Comparison of ENCODE assay signal across 8 mouse cellular contexts in genomic region chr3:36612687-36613086, GRCm38 (mm10). TPM values are rescaled to one million over a fixed set of nuclear protein-coding genes. Genes with fewer than 3 reads are reported as not detected.
DNase-seq lines count a peak whose midpoint lies in the region; ATAC-seq and TF ChIP-seq lines count a peak whose summit lies in the region.

No protein-coding gene starts in this region.

- no peak for TF ChIP-seq EP300 in heart, adult 2 months (IDR thresholded peaks at IDR 0.05; ENCODE audit: insufficient read depth, low read depth, low read length)
- no peak for TF ChIP-seq EP300 in ES-Bruce4 (IDR thresholded peaks at IDR 0.05; ENCODE audit: insufficient read depth, low read depth, low read length)
- TF ChIP-seq EP300 in stomach, postnatal 0 days (optimal IDR thresholded peaks at IDR 0.05) = no peak

- peak; percentile 18 for ATAC-seq in forebrain, postnatal 0 days
- ATAC-seq in liver, embryonic 13.5 days (ENCODE audit: low read depth) = peak; percentile 17
- ATAC-seq in stomach, postnatal 0 days (ENCODE audit: low FRiP score, low TSS enrichment) = no peak

- H3K9ac ChIP-seq in heart, adult 2 months (ENCODE audit: low read depth, low read length) = peak overlapping the region; percentile 79
- peak overlapping the region; percentile 71 for H3K9ac ChIP-seq in ES-Bruce4 (ENCODE audit: low read depth, poor library complexity, severe bottlenecking)
- peak overlapping the region; percentile 65 for H3K9ac ChIP-seq in forebrain, postnatal 0 days
- peak overlapping the region; percentile 81 for H3K9ac ChIP-seq in liver, embryonic 13.5 days
- peak overlapping the region; percentile 73 for H3K9ac ChIP-seq in stomach, postnatal 0 days (ENCODE audit: low read length)

- H3K27ac ChIP-seq in heart, adult 2 months = peak overlapping the region; percentile 62
- H3K27ac ChIP-seq in ES-Bruce4 (ENCODE audit: insufficient read depth, low read length) = no peak overlapping the region
- peak overlapping the region; percentile 60 for H3K27ac ChIP-seq in forebrain, postnatal 0 days (ENCODE audit: low read depth, low read length)
- no peak overlapping the region for H3K27ac ChIP-seq in liver, embryonic 13.5 days
- no peak overlapping the region for H3K27ac ChIP-seq in stomach, postnatal 0 days (replicated peaks)

- DNase-seq in heart, adult 2 months = no peak
- DNase-seq in heart, adult 18-20 months = no peak
- DNase-seq in forebrain, postnatal 0 days = no peak
- DNase-seq in liver, embryonic 13.5 days = no peak
- DNase-seq in stomach, postnatal 0 days (ENCODE audit: low spot score) = no peak
- no peak for DNase-seq in right cerebral cortex, adult 2 months (ENCODE audit: low spot score in 2 of 2)
- no peak for DNase-seq in ovary, postnatal 36 days (ENCODE audit: low spot score)

- H3K36me3 ChIP-seq in heart, adult 2 months (ENCODE audit: control insufficient read depth, insufficient read depth, low read length) = no peaks in the 10 kb centered on the region
- no peaks in the 10 kb centered on the region for H3K36me3 ChIP-seq in ES-Bruce4 (ENCODE audit: control insufficient read depth, insufficient read depth, low read length, poor library complexity, severe bottlenecking)
- peaks cover 10% of the 10 kb centered on the region; the same call in 1 of the 2 replicates for H3K36me3 ChIP-seq in forebrain, postnatal 0 days (ENCODE audit: insufficient read depth)
- no peaks in the 10 kb centered on the region for H3K36me3 ChIP-seq in liver, embryonic 13.5 days
- H3K36me3 ChIP-seq in stomach, postnatal 0 days (ENCODE audit: control insufficient read depth, insufficient read depth, low read length) = no peaks in the 10 kb centered on the region

- peaks cover 3% of the 10 kb centered on the region for H3K4me1 ChIP-seq in heart, adult 2 months (ENCODE audit: control insufficient read depth, insufficient read depth, low read length)
- H3K4me1 ChIP-seq in ES-Bruce4 (ENCODE audit: control insufficient read depth, insufficient read depth, low read length) = peaks cover 1% of the 10 kb centered on the region
- H3K4me1 ChIP-seq in forebrain, postnatal 0 days (ENCODE audit: insufficient read depth) = peaks cover 4% of the 10 kb centered on the region; the same call in 1 of the 2 replicates
- peaks cover 16% of the 10 kb centered on the region for H3K4me1 ChIP-seq in liver, embryonic 13.5 days (replicated peaks)
- H3K4me1 ChIP-seq in stomach, postnatal 0 days (replicated peaks; ENCODE audit: control insufficient read depth, insufficient read depth) = no peaks in the 10 kb centered on the region

- H3K9me3 ChIP-seq in ES-Bruce4 (replicated peaks; ENCODE audit: control insufficient read depth, insufficient read depth, low read length, poor library complexity, severe bottlenecking) = no peaks in the 10 kb centered on the region
- no peaks in the 10 kb centered on the region for H3K9me3 ChIP-seq in forebrain, postnatal 0 days (ENCODE audit: low read length)
- H3K9me3 ChIP-seq in liver, embryonic 13.5 days (replicated peaks) = no peaks in the 10 kb centered on the region
- no peaks in the 10 kb centered on the region for H3K9me3 ChIP-seq in stomach, postnatal 0 days (ENCODE audit: control insufficient read depth, low read length)

- H3K27me3 ChIP-seq in heart, adult 2 months (ENCODE audit: control insufficient read depth, insufficient read depth, low read length) = no peaks in the 10 kb centered on the region
- no peaks in the 10 kb centered on the region for H3K27me3 ChIP-seq in ES-Bruce4 (ENCODE audit: control insufficient read depth, insufficient read depth, low read length, poor library complexity, severe bottlenecking)
- H3K27me3 ChIP-seq in forebrain, postnatal 0 days (ENCODE audit: insufficient read depth, low read length) = no peaks in the 10 kb centered on the region
- H3K27me3 ChIP-seq in liver, embryonic 13.5 days = no peaks in the 10 kb centered on the region
- H3K27me3 ChIP-seq in stomach, postnatal 0 days (ENCODE audit: control insufficient read depth, insufficient read depth, low read length) = no peaks in the 10 kb centered on the region

- peak overlapping the region; percentile 66 for H3K4me3 ChIP-seq in heart, adult 2 months
- H3K4me3 ChIP-seq in ES-Bruce4 (ENCODE audit: low read depth, low read length) = peak overlapping the region; percentile 79
- peak overlapping the region; percentile 68 for H3K4me3 ChIP-seq in forebrain, postnatal 0 days (ENCODE audit: low read depth, low read length)
- H3K4me3 ChIP-seq in liver, embryonic 13.5 days (replicated peaks) = peak overlapping the region; percentile 74
- H3K4me3 ChIP-seq in stomach, postnatal 0 days (ENCODE audit: low read depth, low read length) = peak overlapping the region; percentile 64

- H3K4me2 ChIP-seq in forebrain, postnatal 0 days (ENCODE audit: low read depth) = peak overlapping the region; percentile 55
- H3K4me2 ChIP-seq in liver, embryonic 13.5 days = peak overlapping the region; percentile 91
- peak overlapping the region; percentile 83 for H3K4me2 ChIP-seq in stomach, postnatal 0 days (replicated peaks; ENCODE audit: low read depth)

- no peak for TF ChIP-seq CTCF in heart, adult 2 months (IDR thresholded peaks at IDR 0.05)
- TF ChIP-seq CTCF in ES-Bruce4 (IDR thresholded peaks at IDR 0.05; ENCODE audit: low read depth, low read length) = no peak
- no peak for TF ChIP-seq CTCF in forebrain, postnatal 0 days (IDR thresholded peaks at IDR 0.05; ENCODE audit: low read depth)
- TF ChIP-seq CTCF in stomach, postnatal 0 days (IDR thresholded peaks at IDR 0.05; ENCODE audit: low read depth) = no peak

- H3K79me2 ChIP-seq in heart, adult 2 months (replicated peaks; ENCODE audit: control insufficient read depth, insufficient read depth, low read length) = no peaks in the 10 kb centered on the region

- intact Hi-C loops in heart, adult 2 months (cut with DNase I) = no loop called here

- TF ChIP-seq POLR2A in heart, adult 2 months (IDR thresholded peaks at IDR 0.05; ENCODE audit: insufficient read depth, low read depth, low read length) = no peak
- no peak for TF ChIP-seq POLR2A in ES-Bruce4 (IDR thresholded peaks at IDR 0.05; ENCODE audit: insufficient read depth, low read length)

- WGBS in heart, adult 2 months = 9% methylated on average over 6 of the region's 6 CpGs
- WGBS in forebrain, postnatal 0 days = 2% methylated on average over 6 of the region's 6 CpGs
- 18% methylated on average over 6 of the region's 6 CpGs for WGBS in liver, embryonic 13.5 days (ENCODE audit: insufficient replicate concordance)
- WGBS in stomach, postnatal 0 days = 6% methylated on average over 6 of the region's 6 CpGs

RNA-seq across cellular contexts. Expression of gene Bbs7, which starts 0.6 kb away (rescaled TPM):
- total RNA-seq in heart, adult 2 months (2021) = 1 to 10 TPM; 4.9 to 6.8 TPM
- 1.6 and 3.9 TPM in 2 replicates for polyA plus RNA-seq in heart, adult 2 months (2012; rRNA removed)
- 1 to 10 TPM; 5.8 to 9.1 TPM for total RNA-seq in heart, adult 18-20 months (2021)
- polyA plus RNA-seq in ES-Bruce4 (2011; ENCODE audit: insufficient read depth, insufficient read length, low read depth, missing spikeins) = 10.3 and 12.7 TPM in 2 replicates
- total RNA-seq in forebrain, postnatal 0 days (2014; rRNA removed) = 15.1 and 15.5 TPM in 2 replicates
- 13.4 and 14.9 TPM in 2 replicates for polyA plus RNA-seq in forebrain, postnatal 0 days (2015; fragmentation: Nextera tagmentation; extraction: Ambion mirVana)
- 9.0 and 9.7 TPM in 2 replicates for polyA plus RNA-seq in liver, embryonic 13.5 days (2015; fragmentation: Nextera tagmentation; extraction: Ambion mirVana)
- 5.1 and 5.6 TPM in 2 replicates for polyA plus RNA-seq in stomach, postnatal 0 days (2015; fragmentation: Nextera tagmentation; extraction: Ambion mirVana)

RNA-seq across cellular contexts. Expression of gene Ccna2, which starts 40.7 kb away (rescaled TPM):
- under 1 TPM; 0.63 to 0.66 TPM for total RNA-seq in heart, adult 2 months (2021)
- 0.74 and 1.1 TPM in 2 replicates for polyA plus RNA-seq in heart, adult 2 months (2012; rRNA removed)
- total RNA-seq in heart, adult 18-20 months (2021) = under 1 TPM; 0.51 to 0.99 TPM
- 237 and 266 TPM in 2 replicates for polyA plus RNA-seq in ES-Bruce4 (2011; ENCODE audit: insufficient read depth, insufficient read length, low read depth, missing spikeins)
- total RNA-seq in forebrain, postnatal 0 days (2014; rRNA removed) = 16.8 and 23.9 TPM in 2 replicates
- polyA plus RNA-seq in forebrain, postnatal 0 days (2015; fragmentation: Nextera tagmentation; extraction: Ambion mirVana) = 20.5 and 20.7 TPM in 2 replicates
- polyA plus RNA-seq in liver, embryonic 13.5 days (2015; fragmentation: Nextera tagmentation; extraction: Ambion mirVana) = 240 and 308 TPM in 2 replicates
- 33.0 and 40.4 TPM in 2 replicates for polyA plus RNA-seq in stomach, postnatal 0 days (2015; fragmentation: Nextera tagmentation; extraction: Ambion mirVana)

Comparison
In these comparisons a context has a peak if more than half of its experiments do, and no peak if none do; other contexts are left out.
1. H3K27ac ChIP-seq: peak in heart, adult 2 months (single experiment) and forebrain, postnatal 0 days (single experiment); none in ES-Bruce4 (single experiment), liver, embryonic 13.5 days (single experiment) and stomach, postnatal 0 days (single experiment).
2. RNA of gene Ccna2, which starts 40.7 kb away (polyA plus RNA-seq): 237 to 266 TPM in ES-Bruce4, 240 to 308 TPM in liver, embryonic 13.5 days, 33.0 to 40.4 TPM in stomach, postnatal 0 days and 20.5 to 20.7 TPM in forebrain, postnatal 0 days; 0.74 to 1.1 TPM in heart, adult 2 months; every median in the first group is over 10 times any median in the second.
3. Peak in every context shown above with its lines, with median percentiles within 50 percentile points of each other: H3K4me3 ChIP-seq, H3K9ac ChIP-seq and H3K4me2 ChIP-seq.